Mouse (Mus musculus) hindbrain, postnatal 0 days (tissue): ENCODE results near the gene Brinp2. TPM values are rescaled to one million over a fixed set of nuclear protein-coding genes. Genes with fewer than 3 reads are reported as not detected.

Experiments used
- ATAC-seq: fragments of 200-750 bp; cut with Nextera tagmentation; 2 replicates; pipeline ENCODE4 v1.8.0; 2017; ENCODE audit warnings: mild to moderate bottlenecking, moderate TSS enrichment, moderate library complexity
- DNase-seq: peaks from one replicate; pipeline ENCODE4 v3.0.0-alpha.2; 2015; ENCODE audit warnings: low spot score
- H3K27ac ChIP-seq: fragments of 300-500 bp; sonication (generic); 2 replicates; pipeline ENCODE4 v1.5.1; 2014; ENCODE audit warnings: mild to moderate bottlenecking
- H3K27me3 ChIP-seq: fragments of 300-500 bp; sonication (generic); 2 replicates; pipeline ENCODE4 v1.6.1; 2014; ENCODE audit warnings: low read length, mixed read lengths; ENCODE audit not compliant: insufficient read depth
- H3K36me3 ChIP-seq: fragments of 300-500 bp; sonication (generic); 2 replicates; pipeline ENCODE4 v1.6.1; 2014; ENCODE audit warnings: low read length, mixed read lengths; ENCODE audit not compliant: insufficient read depth
- H3K4me1 ChIP-seq: fragments of 300-500 bp; sonication (generic); 2 replicates; pipeline ENCODE4 v1.6.1; 2014; ENCODE audit warnings: antibody characterized with exemption, low read length, mixed read lengths; ENCODE audit not compliant: insufficient read depth
- H3K4me2 ChIP-seq: fragments of 300-500 bp; sonication (generic); 2 replicates; pipeline ENCODE4 v1.6.1; 2014; ENCODE audit warnings: low read depth, mild to moderate bottlenecking, low read length, moderate library complexity, mixed read lengths
- H3K4me3 ChIP-seq: fragments of 300-500 bp; sonication (generic); 2 replicates; pipeline ENCODE4 v1.5.1; 2014; ENCODE audit warnings: low read length
- H3K9ac ChIP-seq: fragments of 300-500 bp; sonication (generic); replicated peaks from 2 replicates; pipeline ENCODE4 v1.6.1; 2014; ENCODE audit warnings: mild to moderate bottlenecking, low read length, moderate library complexity, mixed read lengths
- H3K9me3 ChIP-seq: fragments of 300-500 bp; sonication (generic); 2 replicates; pipeline ENCODE4 v1.6.1; 2016; ENCODE audit warnings: low read length, mixed read lengths
- CTCF ChIP-seq: IDR thresholded peaks from 2 replicates; pipeline ENCODE4 v1.5.1; 2016; ENCODE audit warnings: antibody characterized with exemption, control low read depth, low read depth
- WGBS: fragments of 180-500 bp; shearing (Covaris S2); extraction: QIAGEN DNeasy Blood & Tissue Kit; methylation state at CpG from one replicate; pipeline ENCODE4 v1.1.7; 2014; 5-methylcytosine and 5-hydroxymethylcytosine counted together
- polyA plus RNA-seq: library from polyadenylated mRNA; unstranded; fragments of >200 nt; fragmentation: Nextera tagmentation; extraction: Ambion mirVana; gene quantifications from 2 replicates; pipeline ENCODE4 v1.2.1, GENCODE M21; 2015
- total RNA-seq: library from RNA; depleted of rRNA; stranded (reverse); fragments of >200 nt; gene quantifications from 2 replicates; pipeline ENCODE4 v1.2.3, GENCODE M21; 2014

Brinp2 gene
- total and polyA plus RNA-seq, 2 experiments from 2014 or later = 33.7 to 48.4 TPM

GRCm38 (mm10) chr1:158353656-158354371, 2.3 kb downstream of the Brinp2 start:
- peak; percentile 53 for DNase-seq

GRCm38 (mm10) chr1:158343243-158343714, 12.8 kb downstream of the Brinp2 start:
- Histone ChIP-seq H3K27ac (no peak overlapping the region), H3K4me3 (no peak overlapping the region), H3K36me3 (no peaks in the 10 kb centered on the region), H3K4me1 (peaks cover 4% of the 10 kb centered on the region; the same call in 1 of the 2 replicates), H3K27me3 (no peaks in the 10 kb centered on the region), H3K9ac (no peak overlapping the region), H3K9me3 (no peaks in the 10 kb centered on the region), H3K4me2 (no peak overlapping the region)
- WGBS = 28% methylated on average over 6 of the region's 6 CpGs
- DNase-seq (peak; percentile 65), ATAC-seq (peak; percentile 84)
- TF ChIP-seq CTCF = peak; percentile 62

More at GRCm38 (mm10) chr1:158353656-158354371, 2.3 kb downstream of the Brinp2 start:
- no peak for ATAC-seq
- H3K4me1 ChIP-seq = 0 out of 2 replicates have a peak, but pooled peaks cover 5% of the 10 kb centered on the region
- no peaks in the 10 kb centered on the region for H3K27me3 ChIP-seq
- TF ChIP-seq CTCF = no peak
- peak overlapping the region; percentile 45 for H3K9ac ChIP-seq
- H3K27ac ChIP-seq = no peak overlapping the region; the same call in 1 of the 2 replicates
- H3K4me3 ChIP-seq = peak overlapping the region; percentile 69
- H3K36me3 ChIP-seq = no peaks in the 10 kb centered on the region
- 68% methylated on average over 5 of the region's 5 CpGs for WGBS
- H3K9me3 ChIP-seq = no peaks in the 10 kb centered on the region
- H3K4me2 ChIP-seq = peak overlapping the region; percentile 60

GRCm38 (mm10) chr1:158328839-158329238, 27.3 kb downstream of the Brinp2 start:
- Histone ChIP-seq H3K27ac (no peak overlapping the region), H3K9me3 (no peaks in the 10 kb centered on the region), H3K27me3 (no peaks in the 10 kb centered on the region), H3K36me3 (no peaks in the 10 kb centered on the region), H3K4me3 (no peak overlapping the region), H3K4me2 (no peak overlapping the region), H3K4me1 (0 out of 2 replicates have a peak, but pooled peaks cover 4% of the 10 kb centered on the region), H3K9ac (no peak overlapping the region)
- no peak for DNase-seq
- no peak for ATAC-seq
- no peak for TF ChIP-seq CTCF
- 35% methylated on average over 2 of the region's 2 CpGs for WGBS

GRCm38 (mm10) chr1:158328126-158328525, 28.0 kb downstream of the Brinp2 start:
- no peak for TF ChIP-seq CTCF
- H3K27me3 ChIP-seq = no peaks in the 10 kb centered on the region
- no peak for DNase-seq
- no peaks in the 10 kb centered on the region for H3K9me3 ChIP-seq
- H3K36me3 ChIP-seq = no peaks in the 10 kb centered on the region
- no peak for ATAC-seq
- H3K4me1 ChIP-seq = 0 out of 2 replicates have a peak, but pooled peaks cover 4% of the 10 kb centered on the region
- H3K4me2 ChIP-seq = no peak overlapping the region
- WGBS = 42% methylated on average over 5 of the region's 5 CpGs
- H3K27ac ChIP-seq = no peak overlapping the region
- H3K4me3 ChIP-seq = no peak overlapping the region
- no peak overlapping the region for H3K9ac ChIP-seq

- ATAC-seq = no peak
- H3K4me3 ChIP-seq = no peak overlapping the region
- 71% methylated on average over 6 of the region's 6 CpGs for WGBS
- TF ChIP-seq CTCF = no peak
- no peaks in the 10 kb centered on the region for H3K36me3 ChIP-seq
- 0 out of 2 replicates have a peak, but pooled peaks cover 1% of the 10 kb centered on the region for H3K4me1 ChIP-seq
- H3K9ac ChIP-seq = no peak overlapping the region
- no peak overlapping the region for H3K27ac ChIP-seq
- no peaks in the 10 kb centered on the region for H3K9me3 ChIP-seq
- no peaks in the 10 kb centered on the region for H3K27me3 ChIP-seq
- DNase-seq = no peak
- no peak overlapping the region for H3K4me2 ChIP-seq
Measured at GRCm38 (mm10) chr1:158323325-158323724, 32.8 kb downstream of the Brinp2 start.

- H3K27ac ChIP-seq = no peak overlapping the region
- DNase-seq (peak; percentile 23), ATAC-seq (no peak)
- H3K36me3 ChIP-seq = no peaks in the 10 kb centered on the region
- no peak overlapping the region for H3K4me2 ChIP-seq
- H3K27me3 ChIP-seq = no peaks in the 10 kb centered on the region
- no peaks in the 10 kb centered on the region for H3K4me1 ChIP-seq
- no peak overlapping the region for H3K9ac ChIP-seq
- 57% methylated on average over 5 of the region's 5 CpGs for WGBS
- H3K4me3 ChIP-seq = no peak overlapping the region
- TF ChIP-seq CTCF = no peak
- H3K9me3 ChIP-seq = no peaks in the 10 kb centered on the region
Measured at GRCm38 (mm10) chr1:158310426-158311156, 45.5 kb downstream of the Brinp2 start.
